Mouse (Mus musculus) NIH3T3 (cell line): ENCODE data around the gene Cyp17a1.

Experiments used
- DNase-seq: peaks from one replicate; pipeline ENCODE4 v3.0.0-alpha.2; 2012; ENCODE audit warnings: low read depth

Gene Cyp17a1

GRCm38 (mm10) chr19:46617361-46617760 is 55.6 kb downstream of the Cyp17a1 start:
- DNase-seq: no peak
